Mouse (Mus musculus) forebrain, embryonic 12.5 days (tissue): Measurements from ENCODE around the gene Ift46. TPM values are rescaled to one million over a fixed set of nuclear protein-coding genes. Genes with fewer than 3 reads are reported as not detected.

Source experiments
- ATAC-seq: fragments of 200-750 bp; cut with Nextera tagmentation; 2 replicates; pipeline ENCODE4 v1.8.0; 2017; ENCODE audit warnings: moderate TSS enrichment; ENCODE audit not compliant: low FRiP score
- H3K27ac ChIP-seq: fragments of 300-500 bp; sonication (generic); 2 replicates; pipeline ENCODE4 v1.5.1; 2016; ENCODE audit warnings: mild to moderate bottlenecking
- H3K27me3 ChIP-seq: fragments of 300-500 bp; sonication (generic); 2 replicates; pipeline ENCODE4 v1.6.1; 2016; ENCODE audit warnings: mild to moderate bottlenecking
- H3K36me3 ChIP-seq: fragments of 300-500 bp; sonication (generic); replicated peaks from 2 replicates; pipeline ENCODE4 v1.6.1; 2016; ENCODE audit warnings: mild to moderate bottlenecking
- H3K4me1 ChIP-seq: fragments of 300-500 bp; sonication (generic); 2 replicates; pipeline ENCODE4 v1.6.1; 2016
- H3K4me2 ChIP-seq: fragments of 300-500 bp; sonication (generic); 2 replicates; pipeline ENCODE4 v1.6.1; 2016; ENCODE audit warnings: mild to moderate bottlenecking, moderate library complexity
- H3K4me3 ChIP-seq: fragments of 300-500 bp; sonication (generic); replicated peaks from 2 replicates; pipeline ENCODE4 v1.5.1; 2016; ENCODE audit warnings: mild to moderate bottlenecking
- H3K9ac ChIP-seq: fragments of 300-500 bp; sonication (generic); 2 replicates; pipeline ENCODE4 v1.6.1; 2016; ENCODE audit warnings: mild to moderate bottlenecking
- H3K9me3 ChIP-seq: fragments of 300-500 bp; sonication (generic); 2 replicates; pipeline ENCODE4 v1.6.1; 2016
- WGBS: fragments of 180-500 bp; shearing (Covaris S2); methylation state at CpG from one replicate; pipeline ENCODE4 v1.1.7; 2016; 5-methylcytosine and 5-hydroxymethylcytosine counted together
- polyA plus RNA-seq: library from polyadenylated mRNA; unstranded; fragments of >200 nt; fragmentation: Nextera tagmentation; extraction: Ambion mirVana; gene quantifications from 2 replicates; pipeline ENCODE4 v1.2.1, GENCODE M21; 2016

Ift46 gene
- polyA plus RNA-seq, 1 experiment from 2014 or later = 124 TPM

DNA sequence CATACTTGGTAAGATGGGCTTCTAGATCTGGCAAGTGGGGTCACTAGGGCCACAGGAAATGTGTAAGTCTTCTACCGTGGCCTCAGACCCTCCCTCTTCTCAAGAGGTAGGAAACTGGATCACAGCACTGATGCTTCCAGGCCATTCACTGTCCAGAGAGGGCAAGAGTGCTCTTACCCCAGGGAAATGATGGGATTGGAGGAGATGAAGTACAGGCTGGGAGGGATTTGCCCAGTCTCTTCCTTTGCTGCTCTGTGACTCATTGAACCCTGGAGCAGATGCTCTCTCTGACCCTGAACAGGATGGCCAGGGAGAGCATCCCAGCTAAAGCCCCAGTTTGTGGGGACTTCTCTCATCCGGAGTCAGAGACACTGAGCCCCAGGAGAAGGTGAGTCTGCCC, 43.0 kb upstream of the Ift46 start:
- Histone ChIP-seq H3K9me3 (no peaks in the 10 kb centered on the region), H3K27me3 (no peaks in the 10 kb centered on the region), H3K27ac (peak overlapping the region; percentile 70), H3K4me1 (peaks cover 73% of the 10 kb centered on the region), H3K4me3 (no peak overlapping the region), H3K36me3 (no peaks in the 10 kb centered on the region), H3K9ac (no peak overlapping the region), H3K4me2 (no peak overlapping the region)
- WGBS = 56% methylated on average over 2 of the region's 2 CpGs
- ATAC-seq = no peak

- WGBS = 45% methylated on average over 10 of the region's 10 CpGs
- ATAC-seq = no peak
- Histone ChIP-seq H3K4me2 (no peak overlapping the region), H3K4me3 (no peak overlapping the region), H3K9ac (peak overlapping the region; percentile 42; the same call in 1 of the 2 replicates), H3K4me1 (peaks cover 58% of the 10 kb centered on the region), H3K27ac (peak overlapping the region; percentile 54), H3K27me3 (no peaks in the 10 kb centered on the region), H3K9me3 (no peaks in the 10 kb centered on the region), H3K36me3 (no peaks in the 10 kb centered on the region)
These were observed 41.1 kb upstream of the Ift46 start for GRCm38 (mm10) chr9:44726431-44727146.

GRCm38 (mm10) chr9:44727441-44727840, 40.3 kb upstream of the Ift46 start:
- H3K27ac ChIP-seq = no peak overlapping the region
- H3K9me3 ChIP-seq = no peaks in the 10 kb centered on the region
- H3K4me1 ChIP-seq = peaks cover 53% of the 10 kb centered on the region
- no peak overlapping the region for H3K4me2 ChIP-seq
- no peak overlapping the region for H3K9ac ChIP-seq
- no peak overlapping the region for H3K4me3 ChIP-seq
- peaks cover 5% of the 10 kb centered on the region; the same call in 1 of the 2 replicates for H3K27me3 ChIP-seq
- H3K36me3 ChIP-seq = no peaks in the 10 kb centered on the region
- ATAC-seq = no peak
- 69% methylated on average over 5 of the region's 5 CpGs for WGBS

DNA sequence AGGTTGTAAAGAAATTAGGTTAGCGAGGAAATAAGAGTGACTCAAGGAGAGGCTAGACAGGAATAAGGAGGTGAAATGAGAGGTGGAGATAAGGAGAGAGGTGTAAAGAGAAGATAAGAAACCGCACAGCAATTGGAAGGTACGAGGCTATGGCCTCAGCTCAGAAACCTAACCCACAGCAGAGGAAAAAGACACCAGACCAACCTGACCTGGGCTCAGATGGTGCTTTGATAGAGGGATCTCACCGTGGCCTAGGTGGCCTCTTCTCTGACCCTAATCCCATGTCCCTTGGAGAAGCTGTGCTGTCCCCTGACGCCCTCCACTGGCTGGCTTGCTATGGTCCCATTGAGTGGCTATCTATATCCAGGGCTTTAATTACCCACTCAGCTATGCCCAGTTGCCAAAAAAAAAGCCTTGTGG, 35.6 kb upstream of the Ift46 start:
- Histone ChIP-seq H3K9me3 (no peaks in the 10 kb centered on the region), H3K9ac (no peak overlapping the region), H3K4me3 (no peak overlapping the region), H3K27me3 (peaks cover 30% of the 10 kb centered on the region), H3K4me1 (peaks cover 30% of the 10 kb centered on the region), H3K4me2 (no peak overlapping the region), H3K36me3 (no peaks in the 10 kb centered on the region), H3K27ac (no peak overlapping the region)
- 76% methylated on average over 5 of the region's 5 CpGs for WGBS
- no peak for ATAC-seq

DNA sequence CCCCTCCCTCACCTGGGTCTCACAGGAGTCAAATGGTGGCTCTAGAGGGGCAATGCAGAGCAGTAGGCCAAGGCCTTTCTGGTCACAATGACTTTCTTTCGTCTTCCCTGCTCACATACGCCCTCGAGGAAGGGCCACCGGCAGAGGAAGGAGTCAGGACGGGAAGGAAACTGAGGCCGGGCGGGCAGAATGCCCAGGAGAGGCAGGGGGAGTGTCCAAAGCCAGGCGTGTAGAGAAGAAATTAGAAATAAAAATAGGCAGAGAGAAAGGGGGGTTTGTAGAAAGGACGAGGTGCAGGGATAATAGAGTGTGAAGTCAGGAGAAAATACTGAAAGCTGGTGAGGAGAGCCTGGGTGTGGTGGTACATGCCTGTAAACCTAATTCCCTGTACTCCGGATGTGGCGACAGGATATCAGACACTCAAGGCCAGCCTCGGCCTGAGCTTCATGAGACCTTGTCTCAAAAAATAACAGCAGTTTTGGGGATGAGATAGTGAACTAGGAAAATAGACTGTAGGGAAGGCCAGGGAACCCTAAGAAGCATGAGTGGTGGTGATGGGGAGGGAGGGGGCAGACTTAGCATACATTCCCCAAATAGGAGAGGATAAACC, 34.7 kb upstream of the Ift46 start:
- ATAC-seq = no peak
- peak overlapping the region; percentile 82 for H3K4me2 ChIP-seq
- H3K9ac ChIP-seq = peak overlapping the region; percentile 54
- peaks cover 30% of the 10 kb centered on the region for H3K27me3 ChIP-seq
- peaks cover 24% of the 10 kb centered on the region for H3K4me1 ChIP-seq
- H3K27ac ChIP-seq = no peak overlapping the region
- WGBS = 60% methylated on average over 12 of the region's 12 CpGs
- H3K36me3 ChIP-seq = no peaks in the 10 kb centered on the region
- no peaks in the 10 kb centered on the region for H3K9me3 ChIP-seq
- H3K4me3 ChIP-seq = peak overlapping the region; percentile 55

GRCm38 (mm10) chr9:44733671-44734523, 33.8 kb upstream of the Ift46 start:
- peak overlapping the region; percentile 82 for H3K4me2 ChIP-seq
- no peaks in the 10 kb centered on the region for H3K36me3 ChIP-seq
- under 1% methylated on average over 79 of the region's 79 CpGs for WGBS
- peaks cover 24% of the 10 kb centered on the region for H3K4me1 ChIP-seq
- no peaks in the 10 kb centered on the region for H3K9me3 ChIP-seq
- H3K4me3 ChIP-seq = peak overlapping the region; percentile 55
- peaks cover 30% of the 10 kb centered on the region for H3K27me3 ChIP-seq
- H3K9ac ChIP-seq = peak overlapping the region; percentile 54
- H3K27ac ChIP-seq = no peak overlapping the region
- ATAC-seq = peak; percentile 34

GRCm38 (mm10) chr9:44734524-44735494, 32.9 kb upstream of the Ift46 start, which contains the start of gene Phldb1:
TSS of gene Phldb1 (minus strand) at chr9:44735198.
- H3K27ac ChIP-seq = no peak within 1 kb of the TSS
- H3K9me3 ChIP-seq = no peaks in the 10 kb centered on the region
- peak within 1 kb of the TSS; percentile 54 for H3K9ac ChIP-seq
- peak within 1 kb of the TSS; percentile 55 for H3K4me3 ChIP-seq
- H3K4me1 ChIP-seq = peaks cover 24% of the 10 kb centered on the region
- H3K27me3 ChIP-seq = peaks cover 30% of the 10 kb centered on the region
- WGBS = 2% methylated on average over 47 of the region's 47 CpGs
- ATAC-seq = peak; percentile 77
- no peaks in the 10 kb centered on the region for H3K36me3 ChIP-seq
- peak within 1 kb of the TSS; percentile 82 for H3K4me2 ChIP-seq

DNA sequence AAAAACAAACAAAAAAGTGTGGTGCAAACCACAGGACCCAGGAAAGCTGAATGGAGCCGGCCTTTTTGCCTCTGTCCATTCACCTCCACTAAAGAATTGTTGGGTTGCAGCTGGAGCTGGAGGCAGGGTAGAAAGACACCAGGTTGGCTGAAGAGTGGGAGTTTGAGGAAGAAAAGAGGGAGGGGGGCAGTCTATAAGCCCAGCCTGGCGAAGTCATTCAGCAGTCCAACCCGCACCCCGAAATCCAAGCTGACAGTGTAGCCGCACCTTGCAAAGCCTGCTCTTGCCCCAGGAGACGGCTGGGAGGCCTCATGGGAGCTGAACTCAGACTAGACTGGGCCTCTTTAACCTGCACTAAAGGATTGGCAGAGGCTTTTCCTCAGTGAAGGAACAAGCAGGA, 31.8 kb upstream of the Ift46 start:
- H3K27me3 ChIP-seq = peaks cover 30% of the 10 kb centered on the region
- H3K9ac ChIP-seq = no peak overlapping the region
- peaks cover 3% of the 10 kb centered on the region; the same call in 1 of the 2 replicates for H3K36me3 ChIP-seq
- no peaks in the 10 kb centered on the region for H3K9me3 ChIP-seq
- no peak for ATAC-seq
- H3K4me2 ChIP-seq = no peak overlapping the region; the same call in 1 of the 2 replicates
- peaks cover 24% of the 10 kb centered on the region for H3K4me1 ChIP-seq
- WGBS = 85% methylated on average over 6 of the region's 6 CpGs
- H3K4me3 ChIP-seq = no peak overlapping the region
- no peak overlapping the region for H3K27ac ChIP-seq

GRCm38 (mm10) chr9:44736301-44736700, 31.4 kb upstream of the Ift46 start:
- Histone ChIP-seq H3K4me2 (no peak overlapping the region), H3K4me3 (no peak overlapping the region), H3K4me1 (peaks cover 24% of the 10 kb centered on the region), H3K27ac (no peak overlapping the region), H3K36me3 (peaks cover 7% of the 10 kb centered on the region; the same call in 1 of the 2 replicates), H3K9me3 (no peaks in the 10 kb centered on the region), H3K9ac (no peak overlapping the region), H3K27me3 (peaks cover 30% of the 10 kb centered on the region)
- 83% methylated on average over 2 of the region's 2 CpGs for WGBS
- no peak for ATAC-seq

GRCm38 (mm10) chr9:44737240-44737949, 30.3 kb upstream of the Ift46 start:
- H3K27ac ChIP-seq = 0 out of 2 replicates have a peak overlapping the region, but pooled peaks have one; percentile 13
- H3K9ac ChIP-seq = 0 out of 2 replicates have a peak overlapping the region, but pooled peaks have one; percentile 21
- peaks cover 26% of the 10 kb centered on the region for H3K27me3 ChIP-seq
- ATAC-seq = no peak
- 68% methylated on average over 8 of the region's 8 CpGs for WGBS
- H3K36me3 ChIP-seq = peaks cover 12% of the 10 kb centered on the region
- no peaks in the 10 kb centered on the region for H3K9me3 ChIP-seq
- no peak overlapping the region for H3K4me2 ChIP-seq
- peaks cover 24% of the 10 kb centered on the region for H3K4me1 ChIP-seq
- no peak overlapping the region for H3K4me3 ChIP-seq
